Mouse (Mus musculus) adipocyte (in vitro differentiated cells): Measurements from ENCODE around the gene Lin52.
"Not testable (repeated sequence)": the region's sequence is repeated elsewhere in the genome, so short reads cannot be mapped to it uniquely, and the experiment has no call there.

ENCODE experiments used
- DNase-seq: peaks from one replicate; pipeline ENCODE4 v3.0.0-alpha.2; 2016; ENCODE audit warnings: low spot score

The Lin52 gene

DNA sequence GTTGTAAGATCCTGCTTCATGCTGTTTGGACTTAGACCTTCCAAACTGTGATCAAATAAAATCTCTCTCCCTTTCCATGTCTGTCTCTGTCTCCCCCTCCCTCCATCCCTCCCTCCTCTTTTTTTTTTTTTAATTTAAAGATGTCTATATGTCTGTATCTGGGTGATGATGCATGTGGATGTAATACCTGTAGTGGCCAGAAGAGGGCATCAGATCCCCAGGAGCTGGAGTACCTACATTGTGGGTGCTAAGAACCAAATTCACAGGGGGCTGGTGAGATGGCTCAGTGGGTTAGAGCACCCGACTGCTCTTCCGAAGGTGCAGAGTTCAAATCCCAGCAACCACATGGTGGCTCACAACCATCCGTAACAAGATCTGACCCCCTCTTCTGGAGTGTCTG, 88.3 kb downstream of the Lin52 start:
- DNase-seq: not testable (repeated sequence)

DNA sequence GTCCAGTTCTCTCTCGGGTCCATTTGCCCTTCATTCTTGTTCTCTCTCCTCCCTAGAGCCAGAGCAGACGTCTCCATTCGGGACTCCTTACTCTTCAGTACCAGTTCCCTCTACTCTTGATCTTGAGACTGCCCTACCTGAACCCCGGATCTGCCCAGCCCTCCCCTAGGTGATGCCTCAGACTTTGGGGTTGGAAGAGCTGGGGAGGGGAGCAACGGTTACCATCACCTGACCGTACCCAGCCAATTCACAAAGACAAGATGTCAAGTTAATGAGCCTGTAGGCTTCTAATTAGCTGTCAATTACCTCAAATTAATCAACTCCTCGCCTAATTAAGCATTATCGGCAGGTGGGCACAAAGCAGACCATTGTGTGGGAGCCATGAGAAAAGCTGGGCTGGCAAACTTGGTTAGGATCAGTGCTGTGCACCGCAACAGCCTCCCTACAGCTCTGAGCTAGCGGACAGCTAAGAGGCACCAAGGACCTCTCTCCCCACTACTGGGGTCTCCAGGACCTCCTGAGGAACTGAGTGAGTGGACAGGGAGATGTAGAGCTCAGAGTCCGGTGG, 90.3 kb downstream of the Lin52 start:
- DNase-seq: no peak

DNA sequence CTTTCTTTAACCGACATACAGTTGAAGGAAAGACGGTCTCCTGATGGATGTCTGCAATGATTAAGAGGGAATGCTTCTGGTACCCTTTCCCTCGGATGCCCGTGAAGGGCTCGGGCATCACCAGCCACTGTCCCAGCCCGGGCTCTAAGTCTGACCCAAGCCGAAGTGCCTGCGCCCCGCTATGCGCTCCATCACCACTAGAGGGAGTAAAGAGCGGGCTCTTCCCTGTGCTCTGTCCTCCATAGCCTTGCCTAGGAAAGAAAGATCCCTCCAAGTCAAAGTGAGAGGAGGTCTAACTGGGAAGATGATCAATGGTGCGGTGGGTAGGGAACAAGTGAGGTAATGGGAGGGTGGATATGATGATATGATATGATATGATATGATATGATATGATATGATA, 94.8 kb downstream of the Lin52 start:
- peak; percentile 55 for DNase-seq

DNA sequence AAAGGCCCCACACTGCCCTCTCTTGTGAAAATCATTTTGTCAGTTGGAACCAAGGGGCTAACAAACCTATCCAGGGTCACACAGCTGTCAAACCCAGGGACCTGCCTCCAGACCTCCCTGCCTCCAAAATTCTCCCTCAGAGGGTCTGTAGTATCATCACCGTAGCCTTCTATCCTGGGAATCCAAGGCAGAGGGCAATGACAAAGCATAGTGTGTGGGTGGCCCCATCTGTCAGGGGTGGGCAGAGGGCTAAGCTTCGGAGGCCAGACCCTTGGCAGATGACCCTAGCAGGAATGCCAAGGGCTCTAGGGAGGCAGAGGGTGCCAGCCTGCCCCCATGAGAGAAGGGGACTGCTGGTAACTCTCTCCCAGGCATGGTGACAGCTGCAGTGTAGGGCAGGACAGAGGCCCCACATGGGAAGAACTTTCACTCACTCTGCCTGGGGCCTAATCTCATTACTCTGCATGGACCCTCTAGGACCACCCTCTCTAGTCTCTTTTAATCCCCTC, 95.4 kb downstream of the Lin52 start:
- no peak for DNase-seq

DNA sequence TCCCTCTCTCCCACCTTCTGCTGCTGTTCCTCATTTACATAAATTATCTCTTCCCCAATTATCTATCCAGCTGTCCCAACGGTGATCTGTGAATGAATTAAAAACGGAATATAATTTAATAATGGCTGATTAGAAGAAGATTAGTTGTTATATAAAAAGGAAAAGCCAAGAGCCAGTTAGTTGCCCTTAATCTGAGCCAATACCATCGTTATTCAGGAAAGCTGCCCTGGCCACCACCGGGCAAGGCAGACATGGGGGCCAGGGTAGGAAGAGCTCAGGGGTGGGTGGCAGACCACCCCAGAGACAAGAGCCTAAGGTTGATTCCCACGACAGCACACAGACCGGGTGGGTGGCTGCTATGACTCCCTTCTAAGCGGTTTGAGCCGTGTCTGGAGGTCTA, 97.0 kb downstream of the Lin52 start:
- DNase-seq: no peak

DNA sequence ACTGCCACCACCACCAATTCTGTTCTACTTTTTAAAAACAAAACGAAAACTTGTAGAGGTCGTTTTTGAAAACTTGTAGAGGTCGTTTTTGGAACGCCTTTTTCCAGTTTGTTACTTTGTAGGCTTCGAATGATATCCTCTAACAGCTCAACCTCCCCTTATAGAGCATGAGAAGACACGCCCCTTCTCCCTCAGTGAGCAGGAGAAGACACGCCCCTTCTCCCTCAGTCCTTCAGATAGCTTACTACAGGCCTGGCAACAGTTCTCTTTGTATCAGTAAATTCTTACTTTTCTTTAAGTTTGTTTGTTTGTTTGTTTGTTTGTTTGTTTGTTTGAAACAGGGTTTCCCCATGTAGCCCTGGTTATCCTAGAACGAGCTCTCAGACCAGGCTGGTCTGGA, 104.0 kb downstream of the Lin52 start:
- DNase-seq: no peak

DNA sequence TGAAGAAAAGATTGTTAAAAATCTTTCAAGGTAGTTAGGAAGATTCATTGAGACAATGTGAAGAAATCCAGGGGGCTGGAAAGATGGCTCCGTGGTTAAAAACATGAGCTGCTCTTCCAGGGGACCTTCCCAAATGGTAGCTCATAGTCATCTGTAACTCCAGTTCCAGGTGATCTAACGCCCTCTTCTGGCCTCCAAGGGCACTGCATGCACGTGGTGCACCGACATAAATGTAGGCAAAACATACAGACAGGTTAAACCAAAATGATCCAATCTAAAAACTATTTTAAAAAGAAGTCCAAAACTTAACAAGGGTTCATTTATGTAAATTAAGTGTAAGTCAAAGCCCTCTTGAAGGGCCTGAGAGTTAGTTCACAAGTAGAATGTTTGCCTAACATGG, 111.3 kb downstream of the Lin52 start:
- no peak for DNase-seq

DNA sequence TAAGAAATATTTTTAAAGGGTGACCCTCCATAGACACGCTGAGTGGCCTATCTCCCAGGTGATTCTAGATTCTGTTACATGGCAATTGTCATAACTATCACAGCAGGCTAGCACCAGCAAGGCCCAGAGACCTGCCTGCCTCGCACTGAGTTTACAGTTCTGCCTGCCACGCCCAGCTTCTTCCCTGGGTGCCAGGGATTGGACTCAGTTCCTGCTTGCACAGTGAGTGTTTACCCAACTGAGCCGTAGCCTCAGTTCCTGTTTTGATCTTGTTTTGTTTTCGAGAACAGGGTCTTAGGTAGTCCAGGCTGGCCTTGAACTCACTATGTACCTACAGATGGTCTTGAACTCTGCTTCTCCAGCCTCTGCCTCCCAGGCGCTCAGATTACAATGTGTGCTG, 116.4 kb downstream of the Lin52 start:
- no peak for DNase-seq

DNA sequence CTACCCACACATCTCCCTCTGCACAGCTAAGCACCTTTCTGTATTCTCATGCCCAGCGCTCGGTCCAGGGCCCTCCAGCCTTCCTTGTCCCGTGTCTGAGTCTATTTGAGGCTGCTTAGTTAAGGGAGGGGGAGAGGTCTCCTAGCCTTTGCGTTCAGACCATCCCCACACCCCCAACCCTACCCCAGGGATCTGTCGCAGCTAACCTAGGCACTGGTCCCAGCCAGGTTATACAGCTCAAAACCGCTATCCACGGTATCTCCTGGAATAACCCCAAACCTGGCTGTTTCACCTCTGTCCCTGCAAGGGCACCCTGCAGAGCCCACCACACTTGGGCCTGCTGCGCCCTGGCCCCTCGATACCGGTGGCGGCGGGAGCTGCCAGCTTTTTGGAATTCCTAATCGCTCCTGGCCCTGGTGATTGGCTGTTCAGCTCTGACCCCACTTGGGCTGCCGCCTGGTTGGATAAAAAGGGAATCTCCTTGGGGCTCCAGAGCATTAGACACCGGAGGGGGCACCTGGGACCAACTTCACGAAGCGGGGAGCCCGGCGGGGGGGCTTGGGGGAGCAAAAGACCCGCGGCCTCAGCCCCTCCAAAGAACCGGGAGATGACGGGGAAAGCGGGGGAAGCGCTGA, 118.2 kb downstream of the Lin52 start, which contains the start of gene Vsx2:
Gene Vsx2 (plus strand): TSS at position 427 of the 635 bp plus-strand sequence.
- no peak for DNase-seq

DNA sequence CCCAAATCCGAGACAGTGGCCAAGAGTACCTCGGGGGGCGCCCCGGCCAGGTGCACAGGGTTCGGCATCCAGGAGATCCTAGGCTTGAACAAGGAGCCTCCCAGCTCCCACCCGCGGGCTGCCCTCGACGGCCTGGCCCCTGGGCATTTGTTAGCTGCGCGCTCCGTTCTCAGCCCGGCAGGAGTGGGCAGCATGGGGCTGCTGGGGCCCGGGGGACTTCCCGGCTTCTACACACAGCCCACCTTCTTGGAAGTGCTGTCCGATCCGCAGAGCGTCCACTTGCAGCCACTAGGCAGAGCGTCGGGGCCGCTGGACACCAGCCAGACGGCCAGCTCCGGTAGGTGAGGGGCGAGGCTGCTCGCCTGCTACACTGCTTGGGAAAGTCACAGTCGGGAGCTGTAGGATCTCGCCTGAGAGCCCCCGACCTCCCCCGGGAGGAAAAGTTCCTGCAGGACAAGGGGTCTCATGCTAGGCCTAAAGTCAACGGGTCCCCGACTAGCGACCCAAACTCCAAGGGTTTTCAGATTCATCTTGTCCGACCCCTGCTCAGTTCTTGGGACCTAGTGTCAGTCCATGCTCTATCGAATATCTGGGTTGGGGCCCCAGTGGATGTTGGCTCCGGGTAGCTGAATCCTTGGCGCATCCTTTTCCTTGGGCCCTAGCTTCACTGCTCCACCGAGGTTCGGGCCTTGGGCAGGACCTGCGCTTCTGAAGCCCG, 118.9 kb downstream of the Lin52 start:
- DNase-seq: no peak

DNA sequence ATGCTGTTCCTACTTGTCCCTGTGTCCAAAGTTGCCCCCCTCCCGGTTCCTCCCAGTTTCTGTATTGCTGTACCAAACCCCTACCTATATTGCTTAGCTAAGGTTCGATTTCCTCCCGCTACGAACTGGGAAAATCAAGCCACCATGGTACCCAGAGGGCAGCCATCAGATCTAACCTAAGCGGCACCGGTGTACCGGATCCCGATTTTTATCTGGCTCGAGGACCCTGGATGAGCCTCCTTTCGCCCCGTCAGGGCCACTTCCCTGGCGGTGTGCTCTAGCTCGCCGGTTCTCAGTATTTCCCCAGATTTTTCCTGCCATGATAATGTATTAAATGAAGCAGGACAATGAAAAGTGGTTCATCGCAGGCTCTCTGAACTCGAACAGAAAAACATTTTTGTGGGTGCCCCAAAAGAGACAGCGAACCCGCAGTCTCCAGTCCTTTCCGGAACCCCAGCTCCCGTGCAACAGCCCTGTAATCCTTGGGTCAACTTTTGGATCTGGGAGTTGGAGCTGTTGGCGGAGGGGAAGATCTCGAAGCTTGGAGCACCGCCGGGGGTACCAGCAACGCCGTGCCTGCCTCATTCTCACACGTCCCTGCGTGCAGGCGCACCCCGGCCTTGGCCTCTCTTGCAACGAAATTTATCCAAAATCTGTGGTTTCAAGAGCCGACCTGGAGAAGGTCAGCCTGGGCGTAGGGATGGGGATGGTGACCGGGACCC, 119.6 kb downstream of the Lin52 start:
- DNase-seq: no peak

DNA sequence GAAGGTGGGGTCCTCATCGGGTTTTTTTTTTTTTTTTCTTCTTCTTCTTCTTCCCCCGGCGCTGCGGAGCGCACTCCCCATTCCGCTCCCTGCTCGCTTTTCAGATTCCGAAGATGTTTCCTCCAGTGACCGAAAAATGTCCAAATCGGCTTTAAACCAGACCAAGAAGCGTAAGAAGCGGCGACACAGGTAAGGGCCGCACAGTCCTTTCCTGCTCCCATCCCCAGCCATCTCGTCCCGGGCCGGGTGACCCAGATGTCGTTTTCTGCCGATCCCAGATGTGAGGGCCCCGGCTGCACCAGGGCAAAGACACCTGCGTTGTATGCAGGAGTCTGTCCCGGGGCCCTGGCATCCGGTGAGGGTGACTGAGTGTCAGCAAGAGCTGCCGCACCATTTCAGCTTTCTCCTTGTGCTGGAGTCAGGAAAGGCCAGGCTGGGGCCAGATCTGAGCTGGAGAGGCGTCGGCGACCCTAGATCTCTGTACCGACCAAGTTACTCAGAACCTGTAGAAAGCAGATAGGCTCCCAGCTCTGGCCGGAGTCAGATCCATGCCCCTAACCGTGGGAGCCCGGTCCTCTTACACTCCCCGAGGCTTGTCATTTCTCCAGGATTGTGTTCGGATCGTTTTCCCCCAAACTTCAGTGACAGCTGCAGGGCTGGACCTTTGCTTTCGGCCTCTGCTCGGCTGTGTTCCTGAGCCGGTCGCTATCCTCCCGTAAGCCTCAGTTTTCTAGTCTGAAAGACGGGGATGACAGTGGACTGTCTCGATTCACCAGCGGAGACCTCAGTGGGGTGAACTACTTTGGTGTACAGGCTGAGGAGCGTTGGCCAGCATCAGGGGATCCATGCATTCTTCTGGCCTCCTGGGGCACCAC, 120.5 kb downstream of the Lin52 start:
- no peak for DNase-seq

DNA sequence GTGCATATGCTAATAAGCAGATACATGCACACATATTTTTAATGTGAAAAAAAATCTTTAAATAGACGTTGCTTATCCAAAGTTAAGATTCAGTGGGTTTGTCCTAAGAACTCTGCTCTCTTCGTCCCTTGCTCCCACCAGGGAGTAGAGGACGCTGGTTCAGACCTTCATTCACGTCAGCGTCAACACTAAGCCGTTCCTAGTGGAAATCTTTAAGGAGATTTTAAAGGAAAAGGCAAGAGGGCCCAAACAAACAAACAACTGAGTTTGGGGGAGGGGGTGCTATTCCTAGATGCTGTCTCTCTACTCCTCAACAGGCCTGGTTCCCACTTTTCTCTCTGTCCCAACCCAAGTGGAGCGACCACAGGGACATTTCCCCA, 121.1 kb downstream of the Lin52 start:
- no peak for DNase-seq

DNA sequence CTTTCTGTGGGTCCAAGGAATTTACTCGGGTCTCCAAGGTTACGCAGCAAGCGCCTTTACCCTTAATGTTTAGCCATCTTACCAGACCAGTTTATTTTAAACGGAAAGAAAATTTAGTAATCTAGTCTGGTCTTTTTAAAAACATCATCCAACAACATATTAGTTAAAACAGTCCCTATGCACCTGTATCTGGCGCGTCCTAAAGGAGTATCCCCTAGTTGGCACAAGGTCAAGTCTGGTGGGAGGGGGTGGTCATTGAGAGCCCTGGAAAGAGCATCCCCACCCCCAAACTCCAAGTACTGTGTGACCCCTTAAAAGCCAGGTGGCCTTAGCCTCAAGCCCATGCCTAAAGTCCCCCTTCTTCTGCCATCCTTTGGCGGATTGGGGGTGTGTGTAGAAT, 121.9 kb downstream of the Lin52 start:
- DNase-seq: no peak

DNA sequence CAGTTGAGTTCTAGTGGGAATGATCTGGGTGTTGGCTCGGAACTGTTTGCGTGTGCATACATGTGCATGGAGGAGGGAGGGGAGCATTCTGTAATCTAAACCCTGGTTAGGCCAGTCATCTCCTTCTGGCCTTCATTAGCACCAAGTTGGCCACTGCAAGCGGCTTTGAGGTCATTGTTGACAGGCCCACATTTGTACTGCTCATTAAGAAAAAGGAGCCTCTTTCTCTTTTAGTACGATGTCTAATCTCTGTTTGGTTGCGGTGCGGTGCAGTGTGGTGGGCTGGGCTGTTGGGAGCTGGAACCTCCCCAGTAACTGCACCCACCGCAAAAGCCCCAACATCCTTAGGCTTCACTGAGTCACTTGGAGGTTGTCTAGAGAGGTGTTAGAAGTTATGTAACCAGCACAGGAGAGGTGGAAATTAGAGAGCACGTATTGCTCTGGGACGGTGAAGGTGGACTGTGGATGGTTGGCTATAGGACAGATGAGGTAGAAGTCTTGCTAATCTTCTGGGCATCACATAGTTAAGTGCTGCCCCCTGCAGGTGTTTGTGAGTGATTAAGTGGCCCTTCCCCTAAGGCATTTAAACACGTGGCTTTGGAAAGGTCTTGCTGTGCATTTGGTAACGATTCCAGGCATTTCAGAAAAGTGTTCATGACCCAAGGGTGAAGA, 126.7 kb downstream of the Lin52 start:
- DNase-seq: peak; percentile 11

DNA sequence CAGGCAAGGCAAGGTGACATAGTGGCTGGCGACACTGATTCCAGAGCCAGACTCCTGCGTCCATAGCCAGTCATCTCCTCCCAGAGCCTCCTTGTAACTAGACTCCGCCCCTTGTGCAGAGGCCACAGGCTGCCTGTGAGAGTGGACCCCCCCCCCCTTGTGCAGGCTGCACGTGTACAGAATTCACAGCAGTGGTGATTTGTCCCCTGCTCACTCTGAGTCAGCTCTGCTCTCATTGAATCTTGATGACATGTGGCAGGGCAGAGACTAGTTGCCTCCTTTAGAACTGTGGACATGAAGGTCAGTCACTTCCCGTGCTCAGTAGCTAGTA, 127.2 kb downstream of the Lin52 start:
- DNase-seq: no peak

DNA sequence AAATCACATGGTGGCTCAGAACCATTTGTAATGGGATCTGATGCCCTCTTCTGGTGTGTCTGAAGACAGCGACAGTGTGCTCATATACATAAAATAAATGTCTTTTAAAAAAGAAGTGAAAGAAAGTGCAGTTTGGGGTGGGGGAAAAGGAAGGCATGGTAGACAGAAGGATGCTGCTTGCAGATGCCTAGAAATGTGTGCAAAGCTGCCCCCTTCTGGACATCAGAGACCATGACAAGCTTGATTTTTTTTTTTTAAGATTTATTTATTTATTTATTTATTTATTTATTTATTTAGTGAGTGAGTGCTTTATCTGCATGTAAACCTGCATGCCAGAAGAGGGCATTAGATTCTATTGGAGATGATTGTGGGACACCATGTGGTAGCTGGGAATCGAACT, 130.1 kb downstream of the Lin52 start:
- DNase-seq: peak; percentile 13

DNA sequence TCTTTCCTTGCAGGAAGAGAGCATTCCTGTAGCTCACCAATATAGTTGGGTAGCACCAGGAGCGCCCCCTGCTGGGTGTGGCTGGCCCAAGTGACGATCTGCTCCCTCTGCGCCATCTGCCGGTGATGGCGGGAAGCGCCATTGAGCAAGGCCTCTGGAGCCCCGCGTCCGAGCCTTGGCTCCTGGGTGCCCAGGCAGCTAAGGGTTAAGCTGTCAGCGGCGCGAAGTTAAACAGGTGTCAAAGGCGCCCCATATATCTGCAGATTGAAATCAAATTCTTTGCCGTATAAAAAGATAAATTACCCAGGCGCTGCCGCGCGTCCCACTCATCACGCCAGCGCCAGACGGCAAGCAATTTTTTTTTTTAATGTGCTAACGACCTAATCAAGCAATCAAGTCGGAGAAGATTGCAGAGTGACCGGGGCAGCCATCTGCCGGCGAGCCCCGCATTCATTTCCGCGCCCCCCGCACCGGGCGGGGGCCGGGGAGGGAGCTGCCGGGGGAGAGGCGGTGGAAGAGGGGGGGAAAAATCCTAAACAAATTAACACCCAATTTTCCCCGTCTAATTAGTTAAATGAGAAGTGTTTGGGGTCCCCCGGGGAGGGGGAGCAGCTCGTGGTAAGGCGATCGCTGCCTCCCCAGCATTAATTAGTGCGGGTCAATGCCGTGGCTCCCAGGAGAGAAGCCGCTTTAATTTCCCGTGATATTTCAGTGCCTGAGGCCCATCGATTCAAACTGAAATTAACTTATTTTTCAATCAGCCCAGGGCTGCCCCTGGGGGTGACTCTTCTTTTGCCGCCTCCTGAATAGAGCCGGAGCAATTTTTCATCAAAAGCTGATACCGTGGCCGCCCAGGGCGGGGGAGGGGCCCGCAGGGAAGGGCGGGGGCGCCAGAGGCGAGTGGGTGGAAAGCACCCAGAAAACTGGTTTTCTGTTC, 138.9 kb downstream of the Lin52 start:
- peak; percentile 88 for DNase-seq
